Mouse (Mus musculus): ENCODE data around the gene Rfx8. TPM values are rescaled to one million over a fixed set of nuclear protein-coding genes. Genes with fewer than 3 reads are reported as not detected.

The Rfx8 gene
- polyA plus RNA-seq, 1 experiment from 2014 or later: 0.43 TPM

GRCm38 (mm10) chr1:39691061-39691460 lies 29.7 kb downstream of the Rfx8 start:
- Histone ChIP-seq H3K27ac (no peak overlapping the region), H3K9ac (no peak overlapping the region), H3K4me3 (no peak overlapping the region), H3K36me3 (no peaks in the 10 kb centered on the region), H3K9me3 (replicated peaks) (no peaks in the 10 kb centered on the region), H3K4me2 (no peak overlapping the region), H3K4me1 (replicated peaks) (peaks cover 27% of the 10 kb centered on the region), H3K27me3 (no peaks in the 10 kb centered on the region)
- WGBS: 52% methylated on average over 4 of the region's 4 CpGs
- no peak for ATAC-seq (replicated peaks; ENCODE audit: insufficient number of reproducible peaks, insufficient read depth, low FRiP score, low read depth)

- no peak for ATAC-seq (replicated peaks; ENCODE audit: insufficient number of reproducible peaks, insufficient read depth, low FRiP score, low read depth)
- no peaks in the 10 kb centered on the region for H3K27me3 ChIP-seq
- 27% methylated on average over 6 of the region's 6 CpGs for WGBS
- H3K4me3 ChIP-seq: no peak overlapping the region
- H3K9me3 ChIP-seq (replicated peaks): no peaks in the 10 kb centered on the region
- no peak overlapping the region for H3K4me2 ChIP-seq
- H3K9ac ChIP-seq: no peak overlapping the region
- H3K4me1 ChIP-seq (replicated peaks): peaks cover 14% of the 10 kb centered on the region
- no peak overlapping the region for H3K27ac ChIP-seq
- H3K36me3 ChIP-seq: no peaks in the 10 kb centered on the region
Observed at GRCm38 (mm10) chr1:39688573-39688972, 32.2 kb downstream of the Rfx8 start.

GRCm38 (mm10) chr1:39687279-39687678 lies 33.5 kb downstream of the Rfx8 start:
- H3K27ac ChIP-seq: no peak overlapping the region
- H3K9ac ChIP-seq: no peak overlapping the region
- 31% methylated on average over 9 of the region's 9 CpGs for WGBS

GRCm38 (mm10) chr1:39685841-39686240 lies 35.0 kb downstream of the Rfx8 start:
- Histone ChIP-seq H3K4me1 (replicated peaks) (peaks cover 14% of the 10 kb centered on the region), H3K27ac (no peak overlapping the region), H3K4me2 (no peak overlapping the region), H3K36me3 (no peaks in the 10 kb centered on the region), H3K4me3 (no peak overlapping the region), H3K9me3 (replicated peaks) (no peaks in the 10 kb centered on the region), H3K27me3 (no peaks in the 10 kb centered on the region), H3K9ac (no peak overlapping the region)
- 7% methylated on average over 1 of the region's 1 CpGs for WGBS
- ATAC-seq (replicated peaks; ENCODE audit: insufficient number of reproducible peaks, insufficient read depth, low FRiP score, low read depth): 0 out of 2 replicates have a peak, but pooled peaks have one; percentile 50

More at GRCm38 (mm10) chr1:39687279-39687678, 33.5 kb downstream of the Rfx8 start:
- no peak overlapping the region for H3K4me3 ChIP-seq
- H3K36me3 ChIP-seq: no peaks in the 10 kb centered on the region
- H3K9me3 ChIP-seq (replicated peaks): no peaks in the 10 kb centered on the region
- no peak overlapping the region for H3K4me2 ChIP-seq
- peaks cover 14% of the 10 kb centered on the region for H3K4me1 ChIP-seq (replicated peaks)
- no peaks in the 10 kb centered on the region for H3K27me3 ChIP-seq
- no peak for ATAC-seq (replicated peaks; ENCODE audit: insufficient number of reproducible peaks, insufficient read depth, low FRiP score, low read depth)

- WGBS: 78% methylated on average over 5 of the region's 5 CpGs
- ATAC-seq (replicated peaks; ENCODE audit: insufficient number of reproducible peaks, insufficient read depth, low FRiP score, low read depth): no peak
- Histone ChIP-seq H3K27me3 (no peaks in the 10 kb centered on the region), H3K9ac (no peak overlapping the region), H3K4me1 (replicated peaks) (no peaks in the 10 kb centered on the region), H3K36me3 (no peaks in the 10 kb centered on the region), H3K9me3 (replicated peaks) (no peaks in the 10 kb centered on the region), H3K4me2 (no peak overlapping the region), H3K4me3 (no peak overlapping the region), H3K27ac (no peak overlapping the region)
Observed at GRCm38 (mm10) chr1:39681638-39682037, 39.2 kb downstream of the Rfx8 start.

- Histone ChIP-seq H3K4me1 (replicated peaks) (no peaks in the 10 kb centered on the region), H3K4me3 (no peak overlapping the region), H3K9me3 (replicated peaks) (no peaks in the 10 kb centered on the region), H3K4me2 (no peak overlapping the region), H3K27ac (no peak overlapping the region), H3K9ac (no peak overlapping the region), H3K36me3 (no peaks in the 10 kb centered on the region), H3K27me3 (no peaks in the 10 kb centered on the region)
- 64% methylated on average over 6 of the region's 6 CpGs for WGBS
- no peak for ATAC-seq (replicated peaks; ENCODE audit: insufficient number of reproducible peaks, insufficient read depth, low FRiP score, low read depth)
Observed at GRCm38 (mm10) chr1:39680546-39680945, 40.3 kb downstream of the Rfx8 start.

- Histone ChIP-seq H3K4me3 (no peak overlapping the region), H3K27me3 (no peaks in the 10 kb centered on the region), H3K4me2 (no peak overlapping the region), H3K4me1 (replicated peaks) (no peaks in the 10 kb centered on the region), H3K9me3 (replicated peaks) (no peaks in the 10 kb centered on the region), H3K9ac (no peak overlapping the region), H3K36me3 (no peaks in the 10 kb centered on the region), H3K27ac (no peak overlapping the region)
- WGBS: 77% methylated on average over 8 of the region's 8 CpGs
- ATAC-seq (replicated peaks; ENCODE audit: insufficient number of reproducible peaks, insufficient read depth, low FRiP score, low read depth): no peak
Observed at GRCm38 (mm10) chr1:39678883-39679282, 41.9 kb downstream of the Rfx8 start.

- Histone ChIP-seq H3K36me3 (no peaks in the 10 kb centered on the region), H3K4me3 (no peak overlapping the region), H3K9ac (no peak overlapping the region), H3K27ac (no peak overlapping the region), H3K9me3 (replicated peaks) (no peaks in the 10 kb centered on the region), H3K4me1 (replicated peaks) (no peaks in the 10 kb centered on the region; the same call in 1 of the 2 replicates), H3K4me2 (no peak overlapping the region), H3K27me3 (no peaks in the 10 kb centered on the region)
- no peak for ATAC-seq (replicated peaks; ENCODE audit: insufficient number of reproducible peaks, insufficient read depth, low FRiP score, low read depth)
- 77% methylated on average over 5 of the region's 5 CpGs for WGBS
Observed at GRCm38 (mm10) chr1:39676221-39676876, 44.4 kb downstream of the Rfx8 start.

- ATAC-seq (replicated peaks; ENCODE audit: insufficient number of reproducible peaks, insufficient read depth, low FRiP score, low read depth): no peak
- Histone ChIP-seq H3K4me3 (no peak overlapping the region), H3K9ac (no peak overlapping the region), H3K4me1 (replicated peaks) (no peaks in the 10 kb centered on the region; the same call in 1 of the 2 replicates), H3K4me2 (no peak overlapping the region), H3K27me3 (no peaks in the 10 kb centered on the region), H3K36me3 (no peaks in the 10 kb centered on the region), H3K9me3 (replicated peaks) (no peaks in the 10 kb centered on the region), H3K27ac (no peak overlapping the region)
- WGBS: 78% methylated on average over 9 of the region's 9 CpGs
Observed at GRCm38 (mm10) chr1:39672362-39673105, 48.3 kb downstream of the Rfx8 start.

GRCm38 (mm10) chr1:39670211-39670935 lies 50.4 kb downstream of the Rfx8 start:
- no peak overlapping the region for H3K4me3 ChIP-seq
- no peak overlapping the region for H3K9ac ChIP-seq
- no peaks in the 10 kb centered on the region for H3K27me3 ChIP-seq
- no peak overlapping the region for H3K27ac ChIP-seq
- 82% methylated on average over 17 of the region's 17 CpGs for WGBS
- H3K4me2 ChIP-seq: no peak overlapping the region
- H3K4me1 ChIP-seq (replicated peaks): no peaks in the 10 kb centered on the region; the same call in 1 of the 2 replicates
- no peak for ATAC-seq (replicated peaks; ENCODE audit: insufficient number of reproducible peaks, insufficient read depth, low FRiP score, low read depth)
- no peaks in the 10 kb centered on the region for H3K9me3 ChIP-seq (replicated peaks)
- no peaks in the 10 kb centered on the region for H3K36me3 ChIP-seq

GRCm38 (mm10) chr1:39666751-39667252 lies 54.0 kb downstream of the Rfx8 start:
- H3K4me1 ChIP-seq (replicated peaks): no peaks in the 10 kb centered on the region; the same call in 1 of the 2 replicates
- no peaks in the 10 kb centered on the region for H3K9me3 ChIP-seq (replicated peaks)
- H3K36me3 ChIP-seq: no peaks in the 10 kb centered on the region
- no peak for ATAC-seq (replicated peaks; ENCODE audit: insufficient number of reproducible peaks, insufficient read depth, low FRiP score, low read depth)
- H3K27me3 ChIP-seq: no peaks in the 10 kb centered on the region
- H3K4me2 ChIP-seq: no peak overlapping the region
- no peak overlapping the region for H3K4me3 ChIP-seq
- no peak overlapping the region for H3K9ac ChIP-seq
- H3K27ac ChIP-seq: no peak overlapping the region
- 85% methylated on average over 12 of the region's 12 CpGs for WGBS
